Mouse (Mus musculus) intestine, embryonic 16.5 days (tissue): ENCODE results near the gene Crocc. TPM values are rescaled to one million over a fixed set of nuclear protein-coding genes. Genes with fewer than 3 reads are reported as not detected.

Source experiments
- ATAC-seq: fragments of 200-750 bp; cut with Nextera tagmentation; 2 replicates; pipeline ENCODE4 v1.8.0; 2017; ENCODE audit warnings: moderate TSS enrichment, moderate library complexity
- H3K27ac ChIP-seq: fragments of 300-500 bp; sonication (generic); 2 replicates; pipeline ENCODE4 v1.5.1; 2014; ENCODE audit warnings: mild to moderate bottlenecking, low read length
- H3K27me3 ChIP-seq: fragments of 300-500 bp; sonication (generic); replicated peaks from 2 replicates; pipeline ENCODE4 v1.6.1; 2014; ENCODE audit warnings: low read length, control low read depth, mixed read lengths; ENCODE audit not compliant: control insufficient read depth, insufficient read depth
- H3K36me3 ChIP-seq: fragments of 300-500 bp; sonication (generic); 2 replicates; pipeline ENCODE4 v1.6.1; 2014; ENCODE audit warnings: low read length, control low read depth; ENCODE audit not compliant: control insufficient read depth, insufficient read depth
- H3K4me1 ChIP-seq: fragments of 300-500 bp; sonication (generic); 2 replicates; pipeline ENCODE4 v1.6.1; 2014; ENCODE audit warnings: low read length, control low read depth, mixed read lengths; ENCODE audit not compliant: control insufficient read depth, insufficient read depth
- H3K4me2 ChIP-seq: fragments of 300-500 bp; sonication (generic); 2 replicates; pipeline ENCODE4 v1.6.1; 2014; ENCODE audit warnings: low read depth, low read length, control low read depth
- H3K4me3 ChIP-seq: fragments of 300-500 bp; sonication (generic); 2 replicates; pipeline ENCODE4 v1.5.1; 2014; ENCODE audit warnings: mild to moderate bottlenecking, low read length
- H3K9ac ChIP-seq: fragments of 300-500 bp; sonication (generic); 2 replicates; pipeline ENCODE4 v1.6.1; 2014; ENCODE audit warnings: low read depth, low read length
- H3K9me3 ChIP-seq: fragments of 300-500 bp; sonication (generic); 2 replicates; pipeline ENCODE4 v1.6.1; 2016; ENCODE audit warnings: low read length, control low read depth; ENCODE audit not compliant: control insufficient read depth
- WGBS: fragments of 180-500 bp; shearing (Covaris S2); extraction: QIAGEN DNeasy Blood & Tissue Kit; methylation state at CpG from one replicate; pipeline ENCODE4 v1.1.7; 2014; 5-methylcytosine and 5-hydroxymethylcytosine counted together
- polyA plus RNA-seq: library from polyadenylated mRNA; unstranded; fragments of >200 nt; fragmentation: Nextera tagmentation; extraction: Ambion mirVana; gene quantifications from 2 replicates; pipeline ENCODE4 v1.2.1, GENCODE M21; 2015

Gene Crocc
- polyA plus RNA-seq, 1 experiment from 2014 or later = 3.5 TPM

- ATAC-seq = no peak
- 78% methylated on average over 11 of the region's 11 CpGs for WGBS
- H3K4me2 ChIP-seq = no peak overlapping the region
These were observed 92.8 kb downstream of the Crocc start for GRCm38 (mm10) chr4:140967386-140968159.

More at GRCm38 (mm10) chr4:140967386-140968159, 92.8 kb downstream of the Crocc start:
- Histone ChIP-seq H3K36me3 (peaks cover 20% of the 10 kb centered on the region), H3K9me3 (no peaks in the 10 kb centered on the region), H3K27ac (no peak overlapping the region), H3K4me1 (peaks cover 10% of the 10 kb centered on the region), H3K4me3 (no peak overlapping the region), H3K27me3 (no peaks in the 10 kb centered on the region), H3K9ac (no peak overlapping the region)

Other genes with a start within 250 kb of the Crocc start
- 0.51 and 0.56 TPM in 2 replicates for gene Padi3, start 249.9 kb downstream of the Crocc start, polyA plus RNA-seq
- gene Padi1, start 214.8 kb downstream of the Crocc start, polyA plus RNA-seq = 0.28 and 0.43 TPM in 2 replicates
- 3.0 and 3.5 TPM in 2 replicates for gene Padi2, start 154.2 kb downstream of the Crocc start, polyA plus RNA-seq
- 671 and 689 TPM in 2 replicates for gene Sdhb, start 99.3 kb downstream of the Crocc start, polyA plus RNA-seq
- 29.3 and 31.5 TPM in 2 replicates for gene Atp13a2, start 73.7 kb downstream of the Crocc start, polyA plus RNA-seq
- 312 and 334 TPM in 2 replicates for gene Mfap2, start 50.1 kb downstream of the Crocc start, polyA plus RNA-seq
- 79.6 and 82.0 TPM in 2 replicates for gene Necap2, start 17.8 kb upstream of the Crocc start, polyA plus RNA-seq
- gene Spata21, start 27.8 kb upstream of the Crocc start, polyA plus RNA-seq = 0.22 TPM in 1 of 2 replicates, not detected in the other
- 44.4 and 46.4 TPM in 2 replicates for gene Szrd1, start 79.2 kb upstream of the Crocc start, polyA plus RNA-seq
- 17.9 and 18.5 TPM in 2 replicates for gene Fbxo42, start 87.4 kb upstream of the Crocc start, polyA plus RNA-seq
- gene Rsg1, start 153.4 kb upstream of the Crocc start, polyA plus RNA-seq = 4.2 and 5.1 TPM in 2 replicates
- gene Arhgef19, start 178.9 kb upstream of the Crocc start, polyA plus RNA-seq = 15.0 and 15.1 TPM in 2 replicates
- gene Epha2, start 240.7 kb upstream of the Crocc start, polyA plus RNA-seq = 7.6 and 8.5 TPM in 2 replicates